Mouse (Mus musculus): ENCODE measurements around the gene Tmem95.

DNA sequence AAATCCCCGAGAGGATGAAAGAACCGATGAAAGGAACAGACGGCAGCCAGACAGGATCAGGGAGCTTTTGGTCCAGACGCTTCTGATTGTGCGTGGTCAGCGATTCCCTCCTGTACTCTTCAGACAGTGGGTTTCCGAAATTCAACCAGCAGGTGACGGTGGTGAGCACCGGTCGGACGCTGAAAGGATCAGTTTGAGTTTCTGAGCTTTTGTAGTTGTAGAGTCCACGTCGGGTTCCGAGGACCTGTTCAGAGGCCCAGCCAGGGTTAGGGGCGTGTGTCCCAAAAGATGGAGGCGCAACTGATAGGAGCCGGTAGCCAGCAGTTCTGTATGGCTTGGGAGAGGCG lies 2.7 kb upstream of the Tmem95 start:
- TF ChIP-seq CTCF (IDR thresholded peaks at IDR 0.05; ENCODE audit: low read depth, low read length), result peak; percentile 79
- no peak for TF ChIP-seq GATA1 (IDR thresholded peaks at IDR 0.05; ENCODE audit: borderline replicate concordance, low read length)
- TF ChIP-seq TAL1 (conservative IDR thresholded peaks at IDR 0.05; ENCODE audit: low read depth, low read length), result no peak

Data from G1E (cell line).